Mouse (Mus musculus) midbrain, postnatal 0 days (tissue): ENCODE measurements around the gene Bphl. TPM values are rescaled to one million over a fixed set of nuclear protein-coding genes. Genes with fewer than 3 reads are reported as not detected.

Experiments used
- ATAC-seq: fragments of 200-750 bp; cut with Nextera tagmentation; 2 replicates; pipeline ENCODE4 v1.8.0; 2017; ENCODE audit warnings: moderate number of reproducible peaks, mild to moderate bottlenecking, moderate TSS enrichment, moderate library complexity; ENCODE audit not compliant: low FRiP score
- DNase-seq: peaks from one replicate; pipeline ENCODE4 v3.0.0-alpha.2; 2015; ENCODE audit warnings: low spot score
- H3K27ac ChIP-seq: fragments of 300-500 bp; sonication (generic); 2 replicates; pipeline ENCODE4 v1.5.1; 2014; ENCODE audit warnings: low read depth, mild to moderate bottlenecking, low read length, mixed read lengths
- H3K27me3 ChIP-seq: fragments of 300-500 bp; sonication (generic); 2 replicates; pipeline ENCODE4 v1.6.1; 2014; ENCODE audit warnings: low read length, control low read depth, mixed read lengths; ENCODE audit not compliant: insufficient read depth
- H3K36me3 ChIP-seq: fragments of 300-500 bp; sonication (generic); 2 replicates; pipeline ENCODE4 v1.6.1; 2014; ENCODE audit warnings: low read length, control low read depth, mixed read lengths; ENCODE audit not compliant: insufficient read depth
- H3K4me1 ChIP-seq: fragments of 300-500 bp; sonication (generic); 2 replicates; pipeline ENCODE4 v1.6.1; 2014; ENCODE audit warnings: mild to moderate bottlenecking, control low read depth, antibody characterized with exemption, low read length, mixed read lengths; ENCODE audit not compliant: insufficient read depth
- H3K4me2 ChIP-seq: fragments of 300-500 bp; sonication (generic); 2 replicates; pipeline ENCODE4 v1.6.1; 2014; ENCODE audit warnings: low read depth, mild to moderate bottlenecking, low read length, mixed read lengths; ENCODE audit not compliant: poor library complexity, severe bottlenecking
- H3K4me3 ChIP-seq: fragments of 300-500 bp; sonication (generic); 2 replicates; pipeline ENCODE4 v1.5.1; 2014; ENCODE audit warnings: low read depth, mild to moderate bottlenecking, low read length, moderate library complexity
- H3K9ac ChIP-seq: fragments of 300-500 bp; sonication (generic); replicated peaks from 2 replicates; pipeline ENCODE4 v1.6.1; 2014; ENCODE audit warnings: mild to moderate bottlenecking, low read length, moderate library complexity, mixed read lengths; ENCODE audit not compliant: poor library complexity, severe bottlenecking
- H3K9me3 ChIP-seq: fragments of 300-500 bp; sonication (generic); 2 replicates; pipeline ENCODE4 v1.6.1; 2016; ENCODE audit warnings: low read length, control low read depth
- CTCF ChIP-seq: IDR thresholded peaks from 2 replicates; pipeline ENCODE4 v1.5.1; 2016; ENCODE audit warnings: antibody characterized with exemption, mild to moderate bottlenecking
- WGBS: fragments of 180-500 bp; shearing (Covaris S2); extraction: QIAGEN DNeasy Blood & Tissue Kit; methylation state at CpG from one replicate; pipeline ENCODE4 v1.1.7; 2014; 5-methylcytosine and 5-hydroxymethylcytosine counted together
- polyA plus RNA-seq: library from polyadenylated mRNA; unstranded; fragments of >200 nt; fragmentation: Nextera tagmentation; extraction: Ambion mirVana; gene quantifications from 2 replicates; pipeline ENCODE4 v1.2.1, GENCODE M21; 2015
- total RNA-seq: library from RNA; depleted of rRNA; stranded (reverse); fragments of >200 nt; gene quantifications from 2 replicates; pipeline ENCODE4 v1.2.3, GENCODE M21; 2014; rRNA removed

Gene Bphl
- total and polyA plus RNA-seq, 2 experiments from 2014 or later = 42.7 to 47.7 TPM

DNA sequence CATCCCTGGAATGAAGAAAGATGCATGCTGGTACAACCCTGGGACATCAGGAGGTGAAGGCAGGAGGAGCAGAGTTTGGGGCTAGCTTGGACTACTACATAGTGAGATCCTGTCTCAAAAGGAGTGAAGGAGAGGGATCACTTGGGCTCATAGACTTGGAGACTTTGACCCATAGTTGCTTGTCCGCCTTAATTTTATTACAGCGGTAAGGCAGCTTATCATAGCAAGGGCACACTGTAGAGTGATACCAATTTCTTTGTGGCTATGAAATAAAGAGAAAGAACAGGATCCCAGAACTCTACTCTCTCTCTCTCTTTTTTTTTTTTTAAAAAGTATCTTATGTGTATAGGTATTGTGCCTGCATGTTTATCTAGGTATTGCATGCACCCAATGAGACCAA, 83.1 kb downstream of the Bphl start:
- no peak overlapping the region for H3K4me3 ChIP-seq
- no peaks in the 10 kb centered on the region for H3K9me3 ChIP-seq
- WGBS = 98% methylated on average over 2 of the region's 2 CpGs
- H3K4me2 ChIP-seq = no peak overlapping the region
- no peak overlapping the region for H3K27ac ChIP-seq
- TF ChIP-seq CTCF = no peak
- ATAC-seq = no peak
- H3K27me3 ChIP-seq = no peaks in the 10 kb centered on the region
- H3K36me3 ChIP-seq = peaks cover 4% of the 10 kb centered on the region; the same call in 1 of the 2 replicates
- DNase-seq = no peak
- H3K4me1 ChIP-seq = peaks cover 18% of the 10 kb centered on the region
- H3K9ac ChIP-seq = no peak overlapping the region

Other genes with a start within 250 kb of the Bphl start
- gene Serpinb6e, start 194.2 kb upstream of the Bphl start, total RNA-seq = not detected in 2 replicates
- not detected in 2 replicates for gene Serpinb6e, start 194.2 kb upstream of the Bphl start, polyA plus RNA-seq
- gene Serpinb6c, start 131.9 kb upstream of the Bphl start, total RNA-seq = 0.38 and 5.4 TPM in 2 replicates
- 0.25 and 0.41 TPM in 2 replicates for gene Serpinb6c, start 131.9 kb upstream of the Bphl start, polyA plus RNA-seq
- gene Nqo2, start 72.9 kb upstream of the Bphl start, total RNA-seq = 5.9 and 9.8 TPM in 2 replicates
- gene Nqo2, start 72.9 kb upstream of the Bphl start, polyA plus RNA-seq = 5.7 and 7.3 TPM in 2 replicates
- gene Ripk1, start 35.2 kb upstream of the Bphl start, total RNA-seq = 7.4 and 10.4 TPM in 2 replicates
- gene Ripk1, start 35.2 kb upstream of the Bphl start, polyA plus RNA-seq = 3.2 and 3.7 TPM in 2 replicates
- gene Serpinb6a, start 34.8 kb upstream of the Bphl start, total RNA-seq = 49.7 and 58.5 TPM in 2 replicates
- gene Serpinb6a, start 34.8 kb upstream of the Bphl start, polyA plus RNA-seq = 38.7 and 38.8 TPM in 2 replicates
- 5,907 and 6,629 TPM in 2 replicates for gene Tubb2a, start 40.4 kb downstream of the Bphl start, total RNA-seq
- gene Tubb2a, start 40.4 kb downstream of the Bphl start, polyA plus RNA-seq = 4,276 and 4,687 TPM in 2 replicates
- gene Tubb2b, start 92.9 kb downstream of the Bphl start, total RNA-seq = 4,904 and 4,995 TPM in 2 replicates
- gene Tubb2b, start 92.9 kb downstream of the Bphl start, polyA plus RNA-seq = 937 and 994 TPM in 2 replicates
- 36.5 and 99.5 TPM in 2 replicates for gene Psmg4, start 125.4 kb downstream of the Bphl start, total RNA-seq
- gene Psmg4, start 125.4 kb downstream of the Bphl start, polyA plus RNA-seq = 82.0 and 87.7 TPM in 2 replicates